Mouse (Mus musculus) ES-Bruce4 (cell line): ENCODE measurements around the gene Kcnk5.

Source experiments
- CTCF ChIP-seq: IDR thresholded peaks from one replicate; pipeline ENCODE4 v1.8.1; 2011; ENCODE audit warnings: low read depth, low read length
- EP300 ChIP-seq: IDR thresholded peaks from 2 replicates; pipeline ENCODE4 v1.6.1; 2011; ENCODE audit warnings: low read depth, low read length; ENCODE audit not compliant: insufficient read depth
- POLR2A ChIP-seq: IDR thresholded peaks from one replicate; pipeline ENCODE4 v1.8.1; 2011; ENCODE audit warnings: low read length; ENCODE audit not compliant: insufficient read depth

- TF ChIP-seq CTCF = no peak
- no peak for TF ChIP-seq POLR2A
- no peak for TF ChIP-seq EP300
These were observed 68.2 kb downstream of the Kcnk5 start for GRCm38 (mm10) chr14:20113189-20113961.
